Mouse (Mus musculus) C2C12 (cell line): ENCODE measurements around the gene Atg4a-ps.
"Not testable (repeated sequence)": the region's sequence is repeated elsewhere in the genome, so short reads cannot be mapped to it uniquely, and the experiment has no call there.

Source experiments
- CTCF ChIP-seq: IDR thresholded peaks from one replicate; pipeline ENCODE4 v1.5.1; 2011; ENCODE audit not compliant: control insufficient read depth, insufficient read depth, insufficient read length
- FOSL1 ChIP-seq: IDR thresholded peaks from one replicate; pipeline ENCODE4 v1.8.0; 2011; ENCODE audit warnings: mild to moderate bottlenecking, low read length; ENCODE audit not compliant: poor library complexity, insufficient read depth, severe bottlenecking
- MYOG ChIP-seq: IDR thresholded peaks from one replicate; pipeline ENCODE4 v1.6.1; 2011; ENCODE audit not compliant: control insufficient read depth, insufficient read length; ENCODE audit errors: extremely low read depth
- USF1 ChIP-seq: IDR thresholded peaks from one replicate; pipeline ENCODE4 v1.6.1; 2011; ENCODE audit warnings: low read depth, mild to moderate bottlenecking, control low read depth, moderate library complexity

- TF ChIP-seq USF1, CTCF, MYOG, FOSL1: not testable (repeated sequence)
These were observed at the start of gene Atg4a-ps for GRCm38 (mm10) chr3:103645968-103646367.
